Comparison of ENCODE assay signal across 10 mouse cellular contexts in genomic region chr7:141024865-141025838, GRCm38 (mm10). TPM values are rescaled to one million over a fixed set of nuclear protein-coding genes. Genes with fewer than 3 reads are reported as not detected.
DNase-seq lines count a peak whose midpoint lies in the region; ATAC-seq and TF ChIP-seq lines count a peak whose summit lies in the region.
"Had no signal": no experiment of that assay in that cellular context is flagged by ENCODE, and none has a peak within 500 bp of the region (broad histone marks: within the 10 kb centered on the region; RNA-seq: fewer than 3 reads in every experiment).

No protein-coding gene starts in this region.

- H3K9me3 ChIP-seq in kidney, embryonic 16.5 days (ENCODE audit: low read length), result no peaks in the 10 kb centered on the region
- no peaks in the 10 kb centered on the region for H3K9me3 ChIP-seq in hindbrain, embryonic 13.5 days
- no peaks in the 10 kb centered on the region for H3K9me3 ChIP-seq in neural tube, embryonic 12.5 days
- H3K9me3 ChIP-seq: megakaryocyte, embryonic 14.5 days had no signal

- H3K36me3 ChIP-seq in kidney, embryonic 16.5 days (ENCODE audit: insufficient read depth, low read length), result no peaks in the 10 kb centered on the region
- no peaks in the 10 kb centered on the region for H3K36me3 ChIP-seq in hindbrain, embryonic 13.5 days
- H3K36me3 ChIP-seq in neural tube, embryonic 12.5 days, result no peaks in the 10 kb centered on the region
- no peaks in the 10 kb centered on the region for H3K36me3 ChIP-seq in thymus, adult 2 months (ENCODE audit: control insufficient read depth, insufficient read depth, low read length)

- no peak overlapping the region for H3K4me2 ChIP-seq in kidney, embryonic 16.5 days (replicated peaks; ENCODE audit: low read depth, low read length)
- 0 out of 2 replicates have a peak overlapping the region, but pooled peaks have one; percentile 9 for H3K4me2 ChIP-seq in hindbrain, embryonic 13.5 days
- H3K4me2 ChIP-seq in neural tube, embryonic 12.5 days (replicated peaks), result peak overlapping the region; percentile 36

- H3K4me1 ChIP-seq in kidney, embryonic 16.5 days (ENCODE audit: insufficient read depth, low read length), result peaks cover 7% of the 10 kb centered on the region; the same call in 1 of the 2 replicates
- H3K4me1 ChIP-seq in hindbrain, embryonic 13.5 days (replicated peaks), result peaks cover 13% of the 10 kb centered on the region; the same call in 1 of the 2 replicates
- peaks cover 4% of the 10 kb centered on the region; the same call in 1 of the 2 replicates for H3K4me1 ChIP-seq in neural tube, embryonic 12.5 days
- no peaks in the 10 kb centered on the region for H3K4me1 ChIP-seq in thymus, adult 2 months (replicated peaks; ENCODE audit: control insufficient read depth, insufficient read depth, low read length)

- TF ChIP-seq POLR2A in brain, embryonic 14.5 days (IDR thresholded peaks at IDR 0.05; ENCODE audit: borderline replicate concordance, extremely low read depth, insufficient read depth, insufficient read length, poor library complexity, severe bottlenecking), result no peak
- TF ChIP-seq POLR2A in thymus, adult 2 months (IDR thresholded peaks at IDR 0.05; ENCODE audit: control insufficient read depth, extremely low read depth, insufficient read depth, low read length, poor library complexity), result no peak

- no peak overlapping the region for H3K9ac ChIP-seq in kidney, embryonic 16.5 days (replicated peaks; ENCODE audit: low read length)
- no peak overlapping the region for H3K9ac ChIP-seq in hindbrain, embryonic 13.5 days
- no peak overlapping the region for H3K9ac ChIP-seq in neural tube, embryonic 12.5 days

- WGBS in kidney, embryonic 16.5 days, result 54% methylated on average over 6 of the region's 6 CpGs
- 16% methylated on average over 5 of the region's 6 CpGs for WGBS in hindbrain, embryonic 13.5 days
- WGBS in neural tube, embryonic 12.5 days, result 18% methylated on average over 6 of the region's 6 CpGs
- 60% methylated on average over 6 of the region's 6 CpGs for WGBS in thymus, adult 2 months

- no peak overlapping the region for H3K4me3 ChIP-seq in kidney, embryonic 16.5 days (ENCODE audit: low read length)
- no peak overlapping the region for H3K4me3 ChIP-seq in hindbrain, embryonic 13.5 days
- H3K4me3 ChIP-seq in neural tube, embryonic 12.5 days, result no peak overlapping the region
- H3K4me3 ChIP-seq in thymus, adult 2 months (ENCODE audit: control insufficient read depth, insufficient read depth, low read length), result no peak overlapping the region
- H3K4me3 ChIP-seq: megakaryocyte, embryonic 14.5 days had no signal

- TF ChIP-seq CTCF in brain, embryonic 14.5 days (IDR thresholded peaks at IDR 0.05; ENCODE audit: borderline replicate concordance, extremely low read depth, insufficient read depth, insufficient read length), result no peak
- TF ChIP-seq CTCF in thymus, adult 2 months (IDR thresholded peaks at IDR 0.05; ENCODE audit: borderline replicate concordance, control insufficient read depth, extremely low read depth, insufficient read depth, low read length, poor library complexity), result no peak

- no peaks in the 10 kb centered on the region for H3K27me3 ChIP-seq in kidney, embryonic 16.5 days (ENCODE audit: insufficient read depth, low read length)
- H3K27me3 ChIP-seq in hindbrain, embryonic 13.5 days, result no peaks in the 10 kb centered on the region
- no peaks in the 10 kb centered on the region for H3K27me3 ChIP-seq in neural tube, embryonic 12.5 days (replicated peaks)
- H3K27me3 ChIP-seq in thymus, adult 2 months (ENCODE audit: control insufficient read depth, insufficient read depth, low read length), result no peaks in the 10 kb centered on the region
- H3K27me3 ChIP-seq: megakaryocyte, embryonic 14.5 days had no signal

- DNase-seq in kidney, adult 18-20 months, result no peak
- peak; percentile 84 for DNase-seq in brain, embryonic 14.5 days (ENCODE audit: low read depth)
- no peak for DNase-seq in thymus, adult 2 months
- DNase-seq in gastrocnemius, postnatal 4 days (ENCODE audit: low spot score in 2 of 2), result no peak
- DNase-seq in heart, adult 8-10 months (ENCODE audit: low spot score), result no peak

- H3K27ac ChIP-seq in kidney, embryonic 16.5 days (ENCODE audit: low read length), result peak overlapping the region; percentile 2; the same call in 1 of the 2 replicates
- H3K27ac ChIP-seq in hindbrain, embryonic 13.5 days, result peak overlapping the region; percentile 80
- H3K27ac ChIP-seq in neural tube, embryonic 12.5 days, result peak overlapping the region; percentile 76
- no peak overlapping the region for H3K27ac ChIP-seq in thymus, adult 2 months (ENCODE audit: control insufficient read depth, insufficient read depth, low read length)

- no peak for ATAC-seq in kidney, embryonic 16.5 days (ENCODE audit: low FRiP score, low TSS enrichment)
- peak; percentile 80 for ATAC-seq in hindbrain, embryonic 13.5 days (ENCODE audit: low FRiP score)
- peak; percentile 83 for ATAC-seq in neural tube, embryonic 12.5 days (ENCODE audit: low FRiP score, low read depth)

RNA-seq across cellular contexts. Expression of gene Gm17387, which starts 3.8 kb away (rescaled TPM):
- polyA plus RNA-seq in kidney, embryonic 16.5 days (2015; fragmentation: Nextera tagmentation; extraction: Ambion mirVana), result not detected in 2 replicates
- not detected in 2 replicates for polyA plus RNA-seq in brain, embryonic 14.5 days (2012; rRNA removed)
- polyA plus RNA-seq in hindbrain, embryonic 13.5 days (2015; fragmentation: Nextera tagmentation; extraction: Ambion mirVana), result not detected in 2 replicates
- not detected in 2 replicates for polyA plus RNA-seq in neural tube, embryonic 12.5 days (2016; fragmentation: Nextera tagmentation; extraction: Ambion mirVana)
- not detected in 2 replicates for polyA plus RNA-seq in thymus, adult 2 months (2012; rRNA removed)
- total RNA-seq in gastrocnemius, postnatal 4 days (2021), result not detected
- not detected for total RNA-seq in heart, adult 8-10 months (2022)
- total RNA-seq: heart, adult 18-20 months had no signal

RNA-seq across cellular contexts. Expression of gene Ifitm6, which starts 7.4 kb away (rescaled TPM):
- 0.94 and 1.5 TPM in 2 replicates for polyA plus RNA-seq in kidney, embryonic 16.5 days (2015; fragmentation: Nextera tagmentation; extraction: Ambion mirVana)
- polyA plus RNA-seq in brain, embryonic 14.5 days (2012; rRNA removed), result 0.73 and 0.77 TPM in 2 replicates
- 0.53 TPM in 2 replicates for polyA plus RNA-seq in hindbrain, embryonic 13.5 days (2015; fragmentation: Nextera tagmentation; extraction: Ambion mirVana)
- 0.42 and 0.54 TPM in 2 replicates for polyA plus RNA-seq in neural tube, embryonic 12.5 days (2016; fragmentation: Nextera tagmentation; extraction: Ambion mirVana)
- polyA plus RNA-seq in thymus, adult 2 months (2012; rRNA removed), result 4.7 and 5.9 TPM in 2 replicates
- total RNA-seq in gastrocnemius, postnatal 4 days (2021), result 1 to 10 TPM in 1 of 2 experiments, not detected in 1; 1.2 TPM
- total RNA-seq in heart, adult 8-10 months (2022), result 1 to 10 TPM in 1 of 4 experiments, not detected in 3; 4.9 TPM
- total RNA-seq: heart, adult 18-20 months had no signal

RNA-seq across cellular contexts. Expression of gene Ifitm3, which starts 14.6 kb away (rescaled TPM):
- 210 and 234 TPM in 2 replicates for polyA plus RNA-seq in kidney, embryonic 16.5 days (2015; fragmentation: Nextera tagmentation; extraction: Ambion mirVana)
- polyA plus RNA-seq in brain, embryonic 14.5 days (2012; rRNA removed), result 13.0 and 26.1 TPM in 2 replicates
- polyA plus RNA-seq in hindbrain, embryonic 13.5 days (2015; fragmentation: Nextera tagmentation; extraction: Ambion mirVana), result 29.0 and 29.1 TPM in 2 replicates
- 23.9 and 29.2 TPM in 2 replicates for polyA plus RNA-seq in neural tube, embryonic 12.5 days (2016; fragmentation: Nextera tagmentation; extraction: Ambion mirVana)
- 309 and 397 TPM in 2 replicates for polyA plus RNA-seq in thymus, adult 2 months (2012; rRNA removed)
- total RNA-seq in gastrocnemius, postnatal 4 days (2021), result 10 to 100 TPM; 75.0 to 79.2 TPM
- total RNA-seq in heart, adult 8-10 months (2022), result 100 to 1,000 TPM in 1 of 4 experiments, 10 to 100 TPM in 3; 83.5 to 104 (median 88.4) TPM

RNA-seq across cellular contexts. Expression of gene B4galnt4, which starts 35.8 kb away (rescaled TPM):
- 13.2 and 13.9 TPM in 2 replicates for polyA plus RNA-seq in kidney, embryonic 16.5 days (2015; fragmentation: Nextera tagmentation; extraction: Ambion mirVana)
- polyA plus RNA-seq in brain, embryonic 14.5 days (2012; rRNA removed), result 151 and 166 TPM in 2 replicates
- polyA plus RNA-seq in hindbrain, embryonic 13.5 days (2015; fragmentation: Nextera tagmentation; extraction: Ambion mirVana), result 44.8 and 47.2 TPM in 2 replicates
- 40.8 and 41.5 TPM in 2 replicates for polyA plus RNA-seq in neural tube, embryonic 12.5 days (2016; fragmentation: Nextera tagmentation; extraction: Ambion mirVana)
- 1.4 and 1.6 TPM in 2 replicates for polyA plus RNA-seq in thymus, adult 2 months (2012; rRNA removed)
- total RNA-seq in gastrocnemius, postnatal 4 days (2021), result under 1 TPM; 0.22 to 0.62 TPM
- total RNA-seq in heart, adult 8-10 months (2022), result not detected
- total RNA-seq: heart, adult 18-20 months had no signal

RNA-seq across cellular contexts. Expression of gene Pkp3, which starts 52.9 kb away (rescaled TPM):
- 9.2 and 10.5 TPM in 2 replicates for polyA plus RNA-seq in kidney, embryonic 16.5 days (2015; fragmentation: Nextera tagmentation; extraction: Ambion mirVana)
- polyA plus RNA-seq in brain, embryonic 14.5 days (2012; rRNA removed), result 2.5 and 2.9 TPM in 2 replicates
- polyA plus RNA-seq in hindbrain, embryonic 13.5 days (2015; fragmentation: Nextera tagmentation; extraction: Ambion mirVana), result 0.27 and 0.32 TPM in 2 replicates
- polyA plus RNA-seq in neural tube, embryonic 12.5 days (2016; fragmentation: Nextera tagmentation; extraction: Ambion mirVana), result 1.6 and 3.1 TPM in 2 replicates
- 46.8 and 49.9 TPM in 2 replicates for polyA plus RNA-seq in thymus, adult 2 months (2012; rRNA removed)
- under 1 TPM; 0.25 to 0.54 TPM for total RNA-seq in gastrocnemius, postnatal 4 days (2021)
- total RNA-seq in heart, adult 8-10 months (2022), result under 1 TPM; 0.19 to 0.35 (median 0.27) TPM
